Mouse (Mus musculus): Measurements from ENCODE around the gene Slx4ip.

Slx4ip gene

GRCm38 (mm10) chr2:137064513-137064912 lies 173.5 kb downstream of the Slx4ip start:
- DNase-seq (ENCODE audit: low read depth, low spot score): no peak

GRCm38 (mm10) chr2:137067479-137068110 lies 176.6 kb downstream of the Slx4ip start:
- no peak for DNase-seq (ENCODE audit: low read depth, low spot score)

GRCm38 (mm10) chr2:137073473-137074312 lies 182.7 kb downstream of the Slx4ip start:
- DNase-seq (ENCODE audit: low read depth, low spot score): no peak

GRCm38 (mm10) chr2:137074313-137074620 lies 183.2 kb downstream of the Slx4ip start:
- DNase-seq (ENCODE audit: low read depth, low spot score): no peak

- no peak for DNase-seq (ENCODE audit: low read depth, low spot score)
Observed at GRCm38 (mm10) chr2:137078771-137079170, 187.8 kb downstream of the Slx4ip start.

- DNase-seq (ENCODE audit: low read depth, low spot score): no peak
Observed at GRCm38 (mm10) chr2:137079721-137080320, 188.8 kb downstream of the Slx4ip start.

GRCm38 (mm10) chr2:137080468-137080867 lies 189.4 kb downstream of the Slx4ip start:
- no peak for DNase-seq (ENCODE audit: low read depth, low spot score)

GRCm38 (mm10) chr2:137081001-137081400 lies 190.0 kb downstream of the Slx4ip start:
- no peak for DNase-seq (ENCODE audit: low read depth, low spot score)

- no peak for DNase-seq (ENCODE audit: low read depth, low spot score)
Observed at GRCm38 (mm10) chr2:137082896-137083620, 192.0 kb downstream of the Slx4ip start.

- no peak for DNase-seq (ENCODE audit: low read depth, low spot score)
Observed at GRCm38 (mm10) chr2:137085257-137085656, 194.2 kb downstream of the Slx4ip start.

GRCm38 (mm10) chr2:137086621-137087395 lies 195.8 kb downstream of the Slx4ip start:
- no peak for DNase-seq (ENCODE audit: low read depth, low spot score)

GRCm38 (mm10) chr2:137087705-137088104 lies 196.7 kb downstream of the Slx4ip start:
- no peak for DNase-seq (ENCODE audit: low read depth, low spot score)

GRCm38 (mm10) chr2:137091766-137092522 lies 200.9 kb downstream of the Slx4ip start:
- no peak for DNase-seq (ENCODE audit: low read depth, low spot score)

GRCm38 (mm10) chr2:137092523-137093297 lies 201.7 kb downstream of the Slx4ip start:
- no peak for DNase-seq (ENCODE audit: low read depth, low spot score)

- DNase-seq (ENCODE audit: low read depth, low spot score): no peak
Observed at GRCm38 (mm10) chr2:137093298-137093630, 202.2 kb downstream of the Slx4ip start.

- no peak for DNase-seq (ENCODE audit: low read depth, low spot score)
Observed at GRCm38 (mm10) chr2:137094301-137094700, 203.3 kb downstream of the Slx4ip start.

- DNase-seq (ENCODE audit: low read depth, low spot score): no peak
Observed at GRCm38 (mm10) chr2:137096981-137097460, 206.0 kb downstream of the Slx4ip start.

- DNase-seq (ENCODE audit: low read depth, low spot score): peak; percentile 47
Observed at GRCm38 (mm10) chr2:137098269-137099035, 207.4 kb downstream of the Slx4ip start.

- no peak for DNase-seq (ENCODE audit: low read depth, low spot score)
Observed at GRCm38 (mm10) chr2:137099211-137099734, 208.3 kb downstream of the Slx4ip start.
